Mouse (Mus musculus): ENCODE measurements around the gene Gm2042.
"Not testable (repeated sequence)": the region's sequence is repeated elsewhere in the genome, so short reads cannot be mapped to it uniquely, and the experiment has no call there.

The Gm2042 gene

DNA sequence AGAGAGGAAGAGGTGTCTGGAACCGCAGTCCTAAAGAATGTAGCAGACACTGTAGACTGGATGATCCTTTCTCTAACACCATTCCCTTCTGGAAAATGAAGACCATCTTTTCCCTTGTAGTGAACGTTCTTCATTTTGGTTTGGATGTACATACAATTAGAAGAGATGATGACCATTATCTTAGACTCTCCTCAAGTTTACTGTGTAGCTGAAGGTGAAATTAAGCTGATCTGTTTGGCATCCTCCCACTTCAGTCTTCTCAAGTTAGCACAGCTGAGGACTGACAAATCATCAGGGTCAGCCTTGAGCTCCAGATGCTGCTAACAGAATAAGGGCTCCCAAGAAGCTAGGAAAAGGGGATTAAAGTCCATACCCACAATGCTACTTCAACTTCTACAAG, at the start of gene Gm2042:
TSS of gene Gm2042 (plus strand) at position 301 of the 400 bp plus-strand sequence.
- not testable (repeated sequence) for H3K27me3 ChIP-seq (ENCODE audit: control insufficient read depth, insufficient read depth, low read length, poor library complexity, severe bottlenecking); DNase-seq (ENCODE audit: low read depth, low spot score)

DNA sequence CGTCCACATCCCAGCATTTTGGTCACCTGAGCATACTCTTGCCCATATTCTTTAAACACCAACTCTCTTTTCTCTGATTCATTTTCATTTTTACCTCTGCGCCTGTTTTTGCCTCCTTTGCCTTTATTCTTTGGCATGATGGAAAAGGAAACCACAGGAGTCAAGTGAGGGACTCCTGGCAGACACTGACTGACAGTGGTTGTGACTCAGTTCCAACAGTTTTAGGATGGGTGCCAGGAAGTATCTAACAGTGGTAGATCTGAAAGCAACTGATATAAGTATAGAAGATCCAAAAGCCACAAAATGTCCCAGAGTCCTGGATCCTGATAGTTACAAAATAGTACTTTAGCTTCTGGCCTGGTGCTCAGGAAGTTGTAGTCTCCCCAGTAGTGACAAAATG, 34.2 kb upstream of the Gm2042 start, which contains the start of gene Gm2035:
TSS of gene Gm2035 (minus strand) at position 137 of the 400 bp plus-strand sequence.
- not testable (repeated sequence) for H3K36me3 ChIP-seq (ENCODE audit: control insufficient read depth, insufficient read depth, low read length, poor library complexity, severe bottlenecking); H3K27me3 ChIP-seq (ENCODE audit: control insufficient read depth, insufficient read depth, low read length, poor library complexity, severe bottlenecking); DNase-seq (ENCODE audit: low read depth, low spot score)

More for the DNA sequence above, at the start of gene Gm2042:
- H3K36me3 ChIP-seq (ENCODE audit: control insufficient read depth, insufficient read depth, low read length, poor library complexity, severe bottlenecking): not testable (repeated sequence)

- not testable (repeated sequence) for DNase-seq (ENCODE audit: low read depth, low spot score); H3K27me3 ChIP-seq (ENCODE audit: control insufficient read depth, insufficient read depth, low read length, poor library complexity, severe bottlenecking)
These were observed 30.1 kb downstream of the Gm2042 start for GRCm38 (mm10) chr12:87984000-87984399.

GRCm38 (mm10) chr12:88004118-88004517, 50.2 kb downstream of the Gm2042 start:
- not testable (repeated sequence) for H3K36me3 ChIP-seq (ENCODE audit: control insufficient read depth, insufficient read depth, low read length, poor library complexity, severe bottlenecking); DNase-seq (ENCODE audit: low read depth, low spot score); H3K27me3 ChIP-seq (ENCODE audit: control insufficient read depth, insufficient read depth, low read length, poor library complexity, severe bottlenecking)

More at GRCm38 (mm10) chr12:87984000-87984399, 30.1 kb downstream of the Gm2042 start:
- not testable (repeated sequence) for H3K36me3 ChIP-seq (ENCODE audit: control insufficient read depth, insufficient read depth, low read length, poor library complexity, severe bottlenecking)
